ENCODE assay signal across 8 mouse cellular contexts in the genomic region with DNA sequence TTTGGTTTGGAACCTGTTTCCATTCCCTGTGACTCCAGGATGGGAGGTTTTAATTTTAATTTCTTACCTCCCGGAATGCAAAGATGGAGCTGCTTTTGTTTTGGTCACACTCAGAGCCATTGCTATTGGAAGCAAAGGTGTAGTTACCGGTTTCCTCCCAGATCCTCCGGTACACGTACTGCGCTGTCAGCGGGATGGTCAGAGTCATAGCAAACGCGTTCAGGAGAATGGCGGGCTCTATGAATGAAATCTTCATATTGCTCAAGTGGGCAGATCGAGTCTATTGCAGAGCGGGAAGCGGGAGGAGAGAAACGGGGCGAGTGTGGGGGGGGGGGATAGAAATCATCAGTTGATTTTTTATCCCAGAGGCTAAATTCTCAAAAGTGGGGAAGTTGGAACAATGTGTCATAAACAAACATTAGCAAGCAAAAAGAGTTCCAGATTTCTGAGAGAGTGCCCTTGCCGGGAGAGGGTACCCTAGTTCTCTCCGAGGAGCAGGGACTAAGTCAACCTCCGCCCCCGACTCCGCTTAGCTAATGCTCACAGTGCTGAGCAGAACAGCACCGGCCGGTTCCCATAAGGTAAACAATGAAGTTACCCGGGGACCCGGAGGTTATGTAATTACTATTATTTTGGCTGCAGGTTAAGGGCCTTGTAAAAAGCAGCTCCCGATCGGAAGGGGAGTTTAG. TPM values are rescaled to one million over a fixed set of nuclear protein-coding genes. Genes with fewer than 3 reads are reported as not detected.
DNase-seq lines count a peak whose midpoint lies in the region; ATAC-seq and TF ChIP-seq lines count a peak whose summit lies in the region.

No protein-coding gene starts in this region.

- H3K36me3 ChIP-seq in thymus, adult 2 months (ENCODE audit: control insufficient read depth, insufficient read depth, low read length), result no peaks in the 10 kb centered on the region
- no peaks in the 10 kb centered on the region for H3K36me3 ChIP-seq in heart, embryonic 16.5 days (ENCODE audit: control insufficient read depth, insufficient read depth)
- H3K36me3 ChIP-seq in limb, embryonic 14.5 days (ENCODE audit: control insufficient read depth, insufficient read depth, low read length), result no peaks in the 10 kb centered on the region
- H3K36me3 ChIP-seq in midbrain, embryonic 14.5 days (ENCODE audit: control insufficient read depth, insufficient read depth, low read length), result no peaks in the 10 kb centered on the region

- peak overlapping the region; percentile 75 for H3K4me3 ChIP-seq in thymus, adult 2 months (ENCODE audit: control insufficient read depth, insufficient read depth, low read length)
- H3K4me3 ChIP-seq in heart, embryonic 16.5 days (ENCODE audit: low read length), result peak overlapping the region; percentile 68
- H3K4me3 ChIP-seq in limb, embryonic 14.5 days (replicated peaks; ENCODE audit: low read length), result peak overlapping the region; percentile 63
- peak overlapping the region; percentile 58 for H3K4me3 ChIP-seq in midbrain, embryonic 14.5 days (replicated peaks; ENCODE audit: low read depth, low read length)

- peaks cover 11% of the 10 kb centered on the region for H3K4me1 ChIP-seq in thymus, adult 2 months (replicated peaks; ENCODE audit: control insufficient read depth, insufficient read depth, low read length)
- H3K4me1 ChIP-seq in heart, embryonic 16.5 days (ENCODE audit: control insufficient read depth, insufficient read depth, low read length), result peaks cover 18% of the 10 kb centered on the region
- H3K4me1 ChIP-seq in limb, embryonic 14.5 days (ENCODE audit: control insufficient read depth, insufficient read depth, low read length), result no peaks in the 10 kb centered on the region; the same call in 1 of the 2 replicates
- 0 out of 2 replicates have a peak, but pooled peaks cover 6% of the 10 kb centered on the region for H3K4me1 ChIP-seq in midbrain, embryonic 14.5 days (ENCODE audit: control insufficient read depth, insufficient read depth, low read length)

- H3K27ac ChIP-seq in thymus, adult 2 months (ENCODE audit: control insufficient read depth, insufficient read depth, low read length), result no peak overlapping the region
- H3K27ac ChIP-seq in heart, embryonic 16.5 days (ENCODE audit: low read length), result no peak overlapping the region
- no peak overlapping the region for H3K27ac ChIP-seq in limb, embryonic 14.5 days (replicated peaks; ENCODE audit: low read depth, low read length)
- H3K27ac ChIP-seq in midbrain, embryonic 14.5 days (replicated peaks; ENCODE audit: low read depth, low read length), result no peak overlapping the region

- no peak; the same call in 1 of the 2 replicates for ATAC-seq in heart, embryonic 16.5 days (replicated peaks; ENCODE audit: extremely low read depth, insufficient read depth, low FRiP score)
- no peak for ATAC-seq in limb, embryonic 14.5 days (ENCODE audit: low FRiP score, low read depth)
- no peak for ATAC-seq in midbrain, embryonic 14.5 days (ENCODE audit: low FRiP score, low TSS enrichment)
- ATAC-seq in megakaryocyte progenitor cell, adult 5-6 weeks (replicated peaks; ENCODE audit: poor library complexity), result no peak
- no peak for ATAC-seq in granulocyte monocyte progenitor cell, adult 5-6 weeks (replicated peaks; ENCODE audit: poor library complexity, severe bottlenecking)

- WGBS in thymus, adult 2 months, result 13% methylated on average over 25 of the region's 25 CpGs
- 3% methylated on average over 25 of the region's 25 CpGs for WGBS in heart, embryonic 16.5 days
- WGBS in limb, embryonic 14.5 days, result 3% methylated on average over 25 of the region's 25 CpGs
- 1% methylated on average over 25 of the region's 25 CpGs for WGBS in midbrain, embryonic 14.5 days

- peak overlapping the region; percentile 53 for H3K9ac ChIP-seq in heart, embryonic 16.5 days (ENCODE audit: low read length)
- H3K9ac ChIP-seq in limb, embryonic 14.5 days (ENCODE audit: low read depth, low read length, severe bottlenecking), result peak overlapping the region; percentile 45
- H3K9ac ChIP-seq in midbrain, embryonic 14.5 days (replicated peaks; ENCODE audit: low read length), result peak overlapping the region; percentile 55

- no peak for TF ChIP-seq POLR2A in thymus, adult 2 months (IDR thresholded peaks at IDR 0.05; ENCODE audit: control insufficient read depth, extremely low read depth, insufficient read depth, low read length, poor library complexity)
- TF ChIP-seq POLR2A in limb, embryonic 14.5 days (IDR thresholded peaks at IDR 0.05; ENCODE audit: borderline replicate concordance, extremely low read depth, insufficient read depth, insufficient read length), result no peak

- no peak for TF ChIP-seq CTCF in thymus, adult 2 months (IDR thresholded peaks at IDR 0.05; ENCODE audit: borderline replicate concordance, control insufficient read depth, extremely low read depth, insufficient read depth, low read length, poor library complexity)

- H3K4me2 ChIP-seq in heart, embryonic 16.5 days (ENCODE audit: low read depth, low read length), result peak overlapping the region; percentile 89
- peak overlapping the region; percentile 98 for H3K4me2 ChIP-seq in limb, embryonic 14.5 days (replicated peaks; ENCODE audit: low read depth, low read length, severe bottlenecking)
- peak overlapping the region; percentile 74 for H3K4me2 ChIP-seq in midbrain, embryonic 14.5 days (ENCODE audit: low read length)

- no peaks in the 10 kb centered on the region for H3K9me3 ChIP-seq in heart, embryonic 16.5 days (replicated peaks; ENCODE audit: control insufficient read depth, low read length)
- no peaks in the 10 kb centered on the region for H3K9me3 ChIP-seq in limb, embryonic 14.5 days (ENCODE audit: control insufficient read depth, low read length)
- H3K9me3 ChIP-seq in midbrain, embryonic 14.5 days (ENCODE audit: control insufficient read depth, low read length), result no peaks in the 10 kb centered on the region

- H3K27me3 ChIP-seq in thymus, adult 2 months (ENCODE audit: control insufficient read depth, insufficient read depth, low read length), result no peaks in the 10 kb centered on the region
- H3K27me3 ChIP-seq in heart, embryonic 16.5 days (ENCODE audit: control insufficient read depth, insufficient read depth, low read length), result no peaks in the 10 kb centered on the region
- H3K27me3 ChIP-seq in limb, embryonic 14.5 days (ENCODE audit: control insufficient read depth, insufficient read depth, low read length), result peaks cover 9% of the 10 kb centered on the region; the same call in 1 of the 2 replicates
- 0 out of 2 replicates have a peak, but pooled peaks cover 4% of the 10 kb centered on the region for H3K27me3 ChIP-seq in midbrain, embryonic 14.5 days (ENCODE audit: control insufficient read depth, insufficient read depth, low read length)

- DNase-seq in thymus, adult 2 months, result peak; percentile 47
- DNase-seq in thymus, adult 18-20 months, result no peak
- peak; percentile 37 to 49 for DNase-seq in cerebellum, postnatal 36 days
- peak; percentile 45 for DNase-seq in limb, embryonic 14.5 days (ENCODE audit: low spot score)
- peak; percentile 55 for DNase-seq in midbrain, embryonic 14.5 days

RNA-seq across cellular contexts. Expression of a gene that starts 0.7 kb away (rescaled TPM):
- 34.7 and 50.4 TPM in 2 replicates for polyA plus RNA-seq in thymus, adult 2 months (2012; rRNA removed)
- polyA plus RNA-seq in heart, embryonic 16.5 days (2015; fragmentation: Nextera tagmentation; extraction: Ambion mirVana), result 3.6 and 3.8 TPM in 2 replicates
- polyA plus RNA-seq in limb, embryonic 14.5 days (2012; rRNA removed), result 3.4 TPM in 2 replicates
- polyA plus RNA-seq in limb, embryonic 14.5 days (2014; fragmentation: Nextera tagmentation; extraction: Ambion mirVana), result 2.9 and 3.0 TPM in 2 replicates
- polyA plus RNA-seq in midbrain, embryonic 14.5 days (2014; fragmentation: Nextera tagmentation; extraction: Ambion mirVana), result 2.9 and 4.6 TPM in 2 replicates
- 3.9 and 4.5 TPM in 2 replicates for total RNA-seq in megakaryocyte progenitor cell, adult 5-6 weeks (2015)
- total RNA-seq in megakaryocyte progenitor cell, adult 5-6 weeks (2017), result 1.6 and 3.9 TPM in 2 replicates
- total RNA-seq in granulocyte monocyte progenitor cell, adult 5-6 weeks (2014; fragmentation: Nextera tagmentation), result 0.38 and 2.4 TPM in 2 replicates
- total RNA-seq in granulocyte monocyte progenitor cell, adult 5-6 weeks (2017), result 0.82 and 1.2 TPM in 2 replicates

RNA-seq across cellular contexts. Expression of a gene that starts 33.6 kb away (rescaled TPM):
- 54.7 and 68.6 TPM in 2 replicates for polyA plus RNA-seq in thymus, adult 2 months (2012; rRNA removed)
- polyA plus RNA-seq in heart, embryonic 16.5 days (2015; fragmentation: Nextera tagmentation; extraction: Ambion mirVana), result 269 and 312 TPM in 2 replicates
- 189 and 270 TPM in 2 replicates for polyA plus RNA-seq in limb, embryonic 14.5 days (2012; rRNA removed)
- polyA plus RNA-seq in limb, embryonic 14.5 days (2014; fragmentation: Nextera tagmentation; extraction: Ambion mirVana), result 463 and 484 TPM in 2 replicates
- 491 and 555 TPM in 2 replicates for polyA plus RNA-seq in midbrain, embryonic 14.5 days (2014; fragmentation: Nextera tagmentation; extraction: Ambion mirVana)
- total RNA-seq in megakaryocyte progenitor cell, adult 5-6 weeks (2015), result 194 and 211 TPM in 2 replicates
- 141 and 205 TPM in 2 replicates for total RNA-seq in megakaryocyte progenitor cell, adult 5-6 weeks (2017)
- 189 and 198 TPM in 2 replicates for total RNA-seq in granulocyte monocyte progenitor cell, adult 5-6 weeks (2014; fragmentation: Nextera tagmentation)
- 144 and 173 TPM in 2 replicates for total RNA-seq in granulocyte monocyte progenitor cell, adult 5-6 weeks (2017)

Comparison
In these comparisons a context has a peak if more than half of its experiments do, and no peak if none do; other contexts are left out.
1. DNase-seq: peak in thymus, adult 2 months (single experiment), cerebellum, postnatal 36 days (2 of 2), limb, embryonic 14.5 days (single experiment) and midbrain, embryonic 14.5 days (single experiment); none in thymus, adult 18-20 months (0 of 2).
2. Peak in every context shown above with its lines, with median percentiles within 50 percentile points of each other: H3K4me3 ChIP-seq, H3K4me2 ChIP-seq and H3K9ac ChIP-seq.